Mouse (Mus musculus): ENCODE data around the gene Tsku.

Tsku gene

DNA sequence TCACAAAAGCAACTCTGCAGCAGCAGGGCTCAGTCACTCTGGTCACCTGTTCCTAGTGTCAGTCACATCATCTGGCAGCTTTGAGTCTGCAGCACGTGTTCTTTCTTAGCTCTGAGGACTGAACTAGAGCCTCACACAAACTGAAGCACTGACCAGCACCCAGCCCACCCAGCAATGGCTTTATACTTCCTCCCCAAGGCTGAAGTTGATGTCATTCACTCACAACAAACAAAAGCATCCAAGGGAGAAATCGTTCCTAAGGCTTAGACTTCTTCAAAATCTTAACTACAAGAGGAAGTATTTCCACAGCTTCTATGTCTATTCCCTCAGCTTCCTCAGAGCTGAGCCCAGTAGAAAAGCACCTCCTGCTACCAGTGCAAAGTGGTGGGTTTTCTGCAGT lies 32.8 kb downstream of the Tsku start:
- in situ Hi-C loops (cut with MboI, MseI) = no loop called here

- in situ Hi-C loops (cut with MboI, MseI) = no loop called here
Measured at GRCm38 (mm10) chr7:98326051-98326450, 35.1 kb downstream of the Tsku start.

- in situ Hi-C loops (cut with MboI, MseI) = no loop called here
Measured at GRCm38 (mm10) chr7:98324228-98324627, 36.9 kb downstream of the Tsku start.

DNA sequence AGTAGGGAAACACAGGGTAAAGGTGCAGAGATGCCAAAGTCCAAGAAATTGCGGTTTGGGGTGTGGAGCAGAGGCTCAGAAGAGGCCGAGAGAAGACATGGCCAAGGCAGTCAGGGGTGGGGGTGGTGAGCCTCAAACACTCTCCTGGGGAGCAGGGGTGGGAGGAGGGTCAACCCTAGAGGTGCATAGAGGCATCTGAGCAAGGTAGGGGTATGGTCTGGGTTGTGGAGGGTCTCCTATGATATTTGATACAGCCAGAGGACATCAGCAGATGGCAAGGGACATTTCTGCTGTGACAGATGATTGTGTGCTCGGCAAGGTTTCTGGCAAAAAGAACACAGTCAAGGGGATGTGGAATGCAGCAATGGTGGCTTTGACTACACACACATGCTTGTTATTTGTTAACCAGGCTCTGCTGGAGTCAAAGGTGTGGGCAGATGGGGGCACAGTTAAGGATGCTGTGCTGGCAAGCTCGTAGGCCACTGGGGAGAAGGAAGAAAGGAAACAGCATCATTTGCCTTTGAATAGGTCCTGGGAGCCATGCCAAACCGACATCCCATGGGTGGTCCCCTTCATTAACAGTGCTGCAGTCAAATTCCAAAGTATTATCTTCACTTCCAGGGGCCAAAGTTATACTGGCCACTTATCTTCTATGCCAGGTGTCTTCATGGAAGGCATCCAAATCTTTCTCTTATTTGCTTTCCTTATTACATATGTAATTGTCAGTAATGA lies 37.7 kb downstream of the Tsku start:
- in situ Hi-C loops (cut with MboI, MseI) = no loop called here

DNA sequence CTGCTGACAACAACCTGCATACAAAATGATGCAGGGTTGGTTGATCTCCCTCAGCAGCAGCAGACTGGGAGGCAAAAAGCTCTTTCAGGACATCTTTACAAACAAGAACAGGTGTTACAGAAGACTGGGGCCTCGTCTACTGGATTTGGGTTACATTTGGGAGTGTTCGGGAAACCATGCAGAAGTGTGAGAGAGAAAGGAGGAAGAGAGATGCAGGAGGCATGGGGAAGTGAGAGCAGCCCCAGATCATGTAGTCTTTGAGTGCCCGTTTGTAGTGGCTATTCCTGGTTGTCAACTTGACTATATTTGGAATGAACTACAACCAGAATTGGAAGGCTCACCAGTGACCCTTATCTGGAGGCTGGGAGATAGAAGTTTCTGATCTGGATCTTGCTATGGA lies 38.7 kb downstream of the Tsku start:
- in situ Hi-C loops (cut with MboI, MseI) = no loop called here

GRCm38 (mm10) chr7:98321083-98321482 lies 40.0 kb downstream of the Tsku start, which contains the start of gene Acer3:
TSS of gene Acer3 (minus strand) at chr7:98321208.
- in situ Hi-C loops (cut with MboI, MseI) = no loop called here

GRCm38 (mm10) chr7:98320006-98320556 lies 41.0 kb downstream of the Tsku start:
- in situ Hi-C loops (cut with MboI, MseI) = no loop called here

DNA sequence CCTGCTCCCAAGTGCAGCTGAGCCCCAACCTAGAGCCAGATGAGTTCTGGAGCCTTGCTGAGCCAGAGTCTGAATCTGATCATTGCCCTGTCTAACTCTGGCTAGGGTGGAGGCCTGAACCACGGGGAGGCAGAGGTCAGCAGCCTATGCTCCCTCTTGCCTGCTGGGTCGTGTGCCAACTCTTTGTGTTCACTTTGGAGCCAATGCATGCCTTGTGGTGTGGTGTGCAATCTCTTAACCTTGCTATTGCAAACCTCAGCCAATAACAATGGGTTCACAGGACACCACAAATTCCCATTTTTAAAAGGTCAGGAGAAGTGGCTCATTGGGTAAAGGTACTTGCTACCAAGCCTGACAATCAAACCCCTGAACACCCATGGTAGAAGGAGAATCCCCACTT lies 44.6 kb downstream of the Tsku start:
- in situ Hi-C loops (cut with MboI, MseI) = no loop called here

- in situ Hi-C loops (cut with MboI, MseI) = no loop called here
Measured at GRCm38 (mm10) chr7:98315087-98315486, 46.0 kb downstream of the Tsku start.

- in situ Hi-C loops (cut with MboI, MseI) = no loop called here
Measured at GRCm38 (mm10) chr7:98312185-98312920, 48.8 kb downstream of the Tsku start.

- in situ Hi-C loops (cut with MboI, MseI) = no loop called here
Measured at GRCm38 (mm10) chr7:98310266-98310665, 50.9 kb downstream of the Tsku start.

GRCm38 (mm10) chr7:98309219-98310030 lies 51.7 kb downstream of the Tsku start:
- in situ Hi-C loops (cut with MboI, MseI) = no loop called here

DNA sequence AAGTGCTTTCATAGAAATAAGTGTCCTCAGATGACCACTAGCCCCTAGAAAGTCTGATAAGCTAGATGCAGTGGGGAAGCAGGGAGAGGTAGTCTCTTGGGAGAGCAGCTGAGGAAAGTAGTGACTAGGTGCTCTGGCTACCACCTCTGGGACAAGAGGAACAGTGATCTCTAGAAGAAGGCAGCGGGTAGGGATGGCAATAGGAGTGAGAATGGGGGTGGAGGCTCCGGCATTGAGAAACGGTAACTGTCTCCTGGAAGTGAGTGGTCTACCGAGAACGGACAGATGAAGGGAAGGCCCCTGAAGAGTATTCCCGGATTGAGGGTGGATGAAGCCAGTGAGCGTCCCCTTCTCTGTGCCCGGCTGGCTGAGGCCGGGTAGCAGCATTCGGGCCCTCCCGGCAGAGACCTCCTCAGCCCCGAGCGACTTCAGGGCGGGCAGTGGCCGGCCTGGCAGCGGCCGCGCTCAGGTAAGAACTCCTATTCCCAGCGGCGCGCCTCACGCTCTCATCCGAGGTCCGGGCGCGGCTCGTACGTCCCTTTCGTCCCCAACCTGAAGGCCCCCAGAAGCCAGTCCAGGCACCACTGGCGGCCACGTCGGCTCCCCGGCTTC lies 52.4 kb downstream of the Tsku start:
- in situ Hi-C loops (cut with MboI, MseI) = no loop called here

- in situ Hi-C loops (cut with MboI, MseI) = no loop called here
Measured at GRCm38 (mm10) chr7:98307921-98308606, 53.1 kb downstream of the Tsku start.

DNA sequence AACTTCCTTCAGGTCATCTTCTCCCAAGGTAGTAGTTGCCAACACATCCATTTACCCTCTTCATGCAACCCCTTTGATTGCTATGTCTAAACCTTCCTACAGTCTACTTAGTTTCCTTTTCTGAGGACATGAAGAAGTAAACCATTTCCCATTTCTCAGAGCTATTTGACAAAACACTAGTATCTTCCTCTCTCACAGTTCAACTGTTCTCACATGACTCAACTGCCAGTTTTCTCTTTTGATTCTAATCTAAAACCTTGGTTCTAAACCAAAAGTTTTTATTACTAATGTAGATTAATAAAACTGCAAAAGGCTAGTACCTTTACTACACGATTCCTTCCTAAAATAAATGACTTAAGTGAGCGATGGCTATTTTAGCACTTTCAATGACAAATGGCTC lies 53.7 kb downstream of the Tsku start:
- in situ Hi-C loops (cut with MboI, MseI) = no loop called here
